Mouse (Mus musculus) cortical plate, adult 2 months (tissue): Measurements from ENCODE around the gene Abca7.

Experiments
- CTCF ChIP-seq: fragments of 200-500 bp; IDR thresholded peaks from 2 replicates; pipeline ENCODE4 v1.5.1; 2011; ENCODE audit warnings: mild to moderate bottlenecking, control low read depth, low read length; ENCODE audit not compliant: insufficient read depth; ENCODE audit errors: extremely low read depth
- POLR2A ChIP-seq: fragments of 200-500 bp; IDR thresholded peaks from 2 replicates; pipeline ENCODE4 v1.6.1; 2011; ENCODE audit warnings: mild to moderate bottlenecking, low read length, control low read depth; ENCODE audit not compliant: insufficient read depth; ENCODE audit errors: extremely low read depth

DNA sequence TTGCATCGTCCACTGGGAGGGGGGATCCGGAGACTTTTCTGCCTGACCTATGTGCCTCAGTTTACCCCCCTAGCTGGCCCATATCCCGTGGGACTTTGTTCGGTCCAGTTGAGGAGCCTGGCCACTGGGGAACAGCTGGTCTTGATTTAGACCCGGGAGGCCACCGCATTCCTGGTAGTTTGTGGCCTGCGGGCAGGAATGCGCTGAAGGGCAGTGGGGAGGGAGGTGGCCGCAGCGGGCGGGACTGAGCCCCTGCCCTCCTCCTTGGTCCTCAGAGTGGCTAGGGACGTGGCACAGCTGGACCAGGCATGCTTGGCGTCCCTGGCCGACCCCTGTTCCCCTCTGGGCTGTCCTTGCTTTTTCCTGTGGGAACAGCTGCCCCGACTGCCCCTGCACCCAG, 6.4 kb upstream of the Abca7 start:
- TF ChIP-seq CTCF (no peak), POLR2A (no peak)
